Mouse (Mus musculus) ovary, postnatal 14 days (tissue): ENCODE results near the gene Kpna6.

Source experiments
- DNase-seq: peaks from one replicate; pipeline ENCODE4 v3.0.0; 2022; ENCODE audit warnings: low spot score

The Kpna6 gene

GRCm38 (mm10) chr4:129648656-129649055 lies 23.9 kb downstream of the Kpna6 start:
- DNase-seq = no peak

GRCm38 (mm10) chr4:129645204-129645603 lies 27.4 kb downstream of the Kpna6 start:
- no peak for DNase-seq

- no peak for DNase-seq
Measured at GRCm38 (mm10) chr4:129641756-129642155, 30.8 kb downstream of the Kpna6 start.

GRCm38 (mm10) chr4:129640638-129641467 lies 31.7 kb downstream of the Kpna6 start, which contains the start of gene Txlna:
Gene Txlna, minus strand, starts transcription at chr4:129641065.
- peak; percentile 89 for DNase-seq

GRCm38 (mm10) chr4:129640101-129640637 lies 32.4 kb downstream of the Kpna6 start:
- DNase-seq = peak; percentile 21

- no peak for DNase-seq
Measured at GRCm38 (mm10) chr4:129639221-129639620, 33.3 kb downstream of the Kpna6 start.

GRCm38 (mm10) chr4:129633852-129634251 lies 38.7 kb downstream of the Kpna6 start:
- DNase-seq = no peak

- no peak for DNase-seq
Measured at GRCm38 (mm10) chr4:129631867-129632266, 40.7 kb downstream of the Kpna6 start.

- no peak for DNase-seq
Measured at GRCm38 (mm10) chr4:129630944-129631343, 41.6 kb downstream of the Kpna6 start.

GRCm38 (mm10) chr4:129626035-129626434 lies 46.5 kb downstream of the Kpna6 start:
- no peak for DNase-seq

- no peak for DNase-seq
Measured at GRCm38 (mm10) chr4:129625496-129625895, 47.1 kb downstream of the Kpna6 start.

GRCm38 (mm10) chr4:129625029-129625370 lies 47.6 kb downstream of the Kpna6 start:
- no peak for DNase-seq

GRCm38 (mm10) chr4:129624281-129625028 lies 48.1 kb downstream of the Kpna6 start:
- peak; percentile 62 for DNase-seq

- DNase-seq = no peak
Measured at GRCm38 (mm10) chr4:129623681-129624091, 48.9 kb downstream of the Kpna6 start, which contains the start of gene Ccdc28b. Gene Ccdc28b, minus strand, starts transcription at chr4:129623947.

- DNase-seq = no peak
Measured at GRCm38 (mm10) chr4:129622803-129623535, 49.6 kb downstream of the Kpna6 start.

- no peak for DNase-seq
Measured at GRCm38 (mm10) chr4:129622120-129622802, 50.3 kb downstream of the Kpna6 start.

- no peak for DNase-seq
Measured at GRCm38 (mm10) chr4:129621283-129621841, 51.2 kb downstream of the Kpna6 start.

GRCm38 (mm10) chr4:129620419-129621282 lies 51.9 kb downstream of the Kpna6 start:
- DNase-seq = no peak

- peak; percentile 95 for DNase-seq
Measured at GRCm38 (mm10) chr4:129618786-129619691, 53.5 kb downstream of the Kpna6 start, which contains the start of gene Iqcc. Gene Iqcc, minus strand, starts transcription at chr4:129619099.
